Mouse (Mus musculus) lung, adult 2 months (tissue): ENCODE measurements around the gene Kcnip1.

Experiments used
- CTCF ChIP-seq: fragments of 200-500 bp; IDR thresholded peaks from 2 replicates; pipeline ENCODE4 v1.5.1; 2011; ENCODE audit warnings: mild to moderate bottlenecking, low read length, control low read depth; ENCODE audit not compliant: insufficient read depth
- POLR2A ChIP-seq: fragments of 200-500 bp; IDR thresholded peaks from 2 replicates; pipeline ENCODE4 v1.6.1; 2011; ENCODE audit warnings: low read depth, mild to moderate bottlenecking, control low read depth, low read length, borderline replicate concordance; ENCODE audit errors: extremely low read depth

- TF ChIP-seq POLR2A (no peak), CTCF (no peak)
Observed at GRCm38 (mm10) chr11:33800436-33801088, 192.4 kb downstream of the Kcnip1 start.
